Mouse (Mus musculus): Measurements from ENCODE around the gene Mrps9. TPM values are rescaled to one million over a fixed set of nuclear protein-coding genes. Genes with fewer than 3 reads are reported as not detected.

The Mrps9 gene
- total RNA-seq, 2 experiments from 2014 or later: 3.3 to 16.5 TPM

- no peak for ATAC-seq (replicated peaks; ENCODE audit: low FRiP score, poor library complexity, severe bottlenecking)
These were observed 43.7 kb downstream of the Mrps9 start for GRCm38 (mm10) chr1:42894695-42895094.

GRCm38 (mm10) chr1:42905148-42905547 lies 54.1 kb downstream of the Mrps9 start:
- no peak for ATAC-seq (replicated peaks; ENCODE audit: low FRiP score, poor library complexity, severe bottlenecking)

- no peak for ATAC-seq (replicated peaks; ENCODE audit: low FRiP score, poor library complexity, severe bottlenecking)
These were observed 55.7 kb downstream of the Mrps9 start for GRCm38 (mm10) chr1:42906696-42907095.

GRCm38 (mm10) chr1:42907153-42907552 lies 56.1 kb downstream of the Mrps9 start:
- ATAC-seq (replicated peaks; ENCODE audit: low FRiP score, poor library complexity, severe bottlenecking): no peak

- ATAC-seq (replicated peaks; ENCODE audit: low FRiP score, poor library complexity, severe bottlenecking): no peak
These were observed 64.0 kb downstream of the Mrps9 start for GRCm38 (mm10) chr1:42915062-42915461.

- ATAC-seq (replicated peaks; ENCODE audit: low FRiP score, poor library complexity, severe bottlenecking): no peak
These were observed 65.7 kb downstream of the Mrps9 start for GRCm38 (mm10) chr1:42916719-42917118.

- no peak for ATAC-seq (replicated peaks; ENCODE audit: low FRiP score, poor library complexity, severe bottlenecking)
These were observed 66.9 kb downstream of the Mrps9 start for GRCm38 (mm10) chr1:42917908-42918307.

- ATAC-seq (replicated peaks; ENCODE audit: low FRiP score, poor library complexity, severe bottlenecking): no peak
These were observed 72.9 kb downstream of the Mrps9 start for GRCm38 (mm10) chr1:42923924-42924323.

GRCm38 (mm10) chr1:42933613-42934012 lies 82.6 kb downstream of the Mrps9 start:
- ATAC-seq (replicated peaks; ENCODE audit: low FRiP score, poor library complexity, severe bottlenecking): no peak

- no peak for ATAC-seq (replicated peaks; ENCODE audit: low FRiP score, poor library complexity, severe bottlenecking)
These were observed 97.5 kb downstream of the Mrps9 start for GRCm38 (mm10) chr1:42948486-42948885.

GRCm38 (mm10) chr1:42952734-42953481 lies 101.9 kb downstream of the Mrps9 start, which contains the start of gene Gpr45:
Gene Gpr45 (plus strand): TSS chr1:42952872.
- ATAC-seq (replicated peaks; ENCODE audit: low FRiP score, poor library complexity, severe bottlenecking): no peak

GRCm38 (mm10) chr1:42953482-42953822 lies 102.4 kb downstream of the Mrps9 start:
- ATAC-seq (replicated peaks; ENCODE audit: low FRiP score, poor library complexity, severe bottlenecking): no peak

Other genes starting within 250 kb of the Mrps9 start
- gene Pou3f3, start 155.5 kb upstream of the Mrps9 start, total RNA-seq (2015; ENCODE audit: low replicate concordance): not detected in 2 replicates
- 0.14 TPM in 1 of 2 replicates, not detected in the other for gene Pou3f3, start 155.5 kb upstream of the Mrps9 start, total RNA-seq (2017; ENCODE audit: low replicate concordance)
- gene Gpr45, start 101.6 kb downstream of the Mrps9 start, total RNA-seq (2015; ENCODE audit: low replicate concordance): not detected in 2 replicates
- gene Gpr45, start 101.6 kb downstream of the Mrps9 start, total RNA-seq (2017; ENCODE audit: low replicate concordance): 0.28 TPM in 1 of 2 replicates, not detected in the other
- gene Tgfbrap1, start 247.4 kb downstream of the Mrps9 start, total RNA-seq (2015; ENCODE audit: low replicate concordance): 6.9 and 8.5 TPM in 2 replicates
- 3.5 and 5.4 TPM in 2 replicates for gene Tgfbrap1, start 247.4 kb downstream of the Mrps9 start, total RNA-seq (2017; ENCODE audit: low replicate concordance)
- 2.5 and 6.5 TPM in 2 replicates for gene AI597479, start 247.5 kb downstream of the Mrps9 start, total RNA-seq (2015; ENCODE audit: low replicate concordance)
- 3.5 and 5.0 TPM in 2 replicates for gene AI597479, start 247.5 kb downstream of the Mrps9 start, total RNA-seq (2017; ENCODE audit: low replicate concordance)